Mouse (Mus musculus) skeletal muscle tissue, adult 2 months (tissue): ENCODE measurements around the gene Rec8.
A peak's percentile ranks its signal among the peaks of the same experiment; 100 is the strongest.

Source experiments
- DNase-seq: peaks from one replicate; pipeline ENCODE4 v3.0.0-alpha.2; 2012; ENCODE audit warnings: low read depth, low spot score

Gene Rec8

DNA sequence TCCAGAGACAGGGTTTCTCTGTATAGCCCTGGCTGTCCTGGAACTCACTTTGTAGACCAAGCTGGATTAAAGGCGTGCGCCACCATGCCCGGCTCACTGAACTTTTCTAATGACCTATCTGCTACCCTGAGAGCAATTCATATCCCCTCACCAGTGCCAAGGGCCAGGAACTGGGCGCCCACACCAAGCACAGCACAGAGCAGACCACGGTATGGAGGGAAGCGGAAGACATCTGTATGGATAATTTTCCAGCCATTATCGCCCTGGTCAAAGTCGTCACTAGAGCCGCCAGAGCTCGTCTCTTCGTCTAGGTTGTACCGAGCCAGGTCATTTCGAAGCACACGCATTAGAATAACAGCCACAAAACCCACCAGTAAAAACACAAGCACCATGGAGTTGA, 23.0 kb downstream of the Rec8 start:
- DNase-seq, result no peak

DNA sequence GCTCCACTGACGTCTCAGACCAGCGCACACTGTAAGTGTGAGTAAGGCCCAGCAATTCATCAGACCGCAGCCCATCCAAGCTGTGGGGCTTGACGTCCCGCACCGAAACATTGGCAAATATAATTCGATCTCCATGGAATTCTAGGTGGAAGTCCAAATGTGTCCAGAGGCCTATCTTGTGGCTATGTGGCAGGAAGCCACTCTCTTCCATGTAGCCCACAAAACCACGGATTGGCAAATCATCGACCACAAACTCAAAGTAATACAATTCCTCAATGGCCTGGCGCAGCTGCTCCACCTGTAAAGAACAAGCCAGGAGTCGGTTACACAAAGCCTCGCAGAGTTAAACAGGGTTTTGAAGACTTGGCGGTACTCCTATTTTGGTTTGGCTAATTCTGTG, 23.5 kb downstream of the Rec8 start:
- no peak for DNase-seq

DNA sequence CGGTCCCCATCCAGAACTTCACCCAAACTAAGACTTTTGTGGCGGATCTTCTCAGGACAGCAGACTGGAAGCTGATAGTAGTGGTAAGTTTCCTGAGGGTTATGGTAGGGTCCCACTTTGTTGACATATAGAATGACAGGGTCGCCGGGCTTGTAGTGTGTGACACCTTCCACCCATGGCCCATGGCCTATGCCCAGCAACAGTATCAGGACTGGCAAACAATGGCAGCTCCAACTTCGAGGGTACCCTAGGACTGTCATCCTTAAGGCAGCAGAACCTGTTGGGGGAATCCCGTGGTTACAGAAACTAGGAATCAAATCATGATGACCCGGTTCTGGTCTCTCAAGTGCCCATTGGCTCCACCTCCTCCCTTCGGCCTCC, 24.8 kb downstream of the Rec8 start:
- no peak for DNase-seq

DNA sequence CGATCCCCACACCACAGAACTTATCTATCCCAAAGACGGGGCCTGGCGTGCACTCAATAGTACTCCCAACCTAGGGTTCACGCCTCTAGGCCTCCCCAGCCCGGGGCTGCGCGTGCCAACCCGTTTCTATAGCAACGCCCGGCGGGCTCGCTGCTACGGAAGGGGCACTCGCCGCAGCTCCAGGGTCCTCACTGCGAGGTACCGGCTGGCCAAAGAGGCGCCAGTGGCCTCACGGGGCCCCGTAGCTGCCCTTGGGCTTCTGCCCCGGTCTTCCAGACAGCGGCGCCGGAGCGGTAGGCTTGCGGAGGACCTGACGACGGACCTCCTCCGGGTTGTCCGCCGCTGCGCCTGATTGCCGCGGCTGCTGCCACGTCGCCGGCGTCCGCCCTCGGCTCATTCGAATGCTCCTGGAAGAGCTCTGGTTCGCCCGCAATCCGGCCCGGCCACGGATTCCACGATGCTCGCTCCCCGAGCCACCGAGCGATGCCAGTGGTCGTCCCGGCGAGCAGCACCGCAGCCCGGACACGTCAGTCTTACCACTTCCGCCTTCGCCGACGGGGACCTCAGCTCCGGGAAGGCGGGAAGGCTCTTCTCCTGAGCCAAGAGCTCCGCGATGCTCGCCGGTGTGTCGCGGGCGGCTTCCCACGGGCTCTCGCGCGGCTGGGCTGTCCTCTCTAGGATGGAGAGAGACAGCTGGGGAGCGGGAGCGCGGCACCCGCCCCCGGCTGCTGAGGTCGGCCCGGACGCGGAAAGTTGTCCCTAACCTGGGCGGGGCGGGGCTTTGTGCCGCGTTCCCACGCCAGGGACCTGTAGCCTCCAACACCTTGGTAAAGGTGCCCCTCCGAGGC, 25.4 kb downstream of the Rec8 start, which contains the start of gene Tm9sf1:
Tm9sf1 (minus strand) TSS at position 747 of the 848 bp plus-strand sequence.
- peak; percentile 70 for DNase-seq

DNA sequence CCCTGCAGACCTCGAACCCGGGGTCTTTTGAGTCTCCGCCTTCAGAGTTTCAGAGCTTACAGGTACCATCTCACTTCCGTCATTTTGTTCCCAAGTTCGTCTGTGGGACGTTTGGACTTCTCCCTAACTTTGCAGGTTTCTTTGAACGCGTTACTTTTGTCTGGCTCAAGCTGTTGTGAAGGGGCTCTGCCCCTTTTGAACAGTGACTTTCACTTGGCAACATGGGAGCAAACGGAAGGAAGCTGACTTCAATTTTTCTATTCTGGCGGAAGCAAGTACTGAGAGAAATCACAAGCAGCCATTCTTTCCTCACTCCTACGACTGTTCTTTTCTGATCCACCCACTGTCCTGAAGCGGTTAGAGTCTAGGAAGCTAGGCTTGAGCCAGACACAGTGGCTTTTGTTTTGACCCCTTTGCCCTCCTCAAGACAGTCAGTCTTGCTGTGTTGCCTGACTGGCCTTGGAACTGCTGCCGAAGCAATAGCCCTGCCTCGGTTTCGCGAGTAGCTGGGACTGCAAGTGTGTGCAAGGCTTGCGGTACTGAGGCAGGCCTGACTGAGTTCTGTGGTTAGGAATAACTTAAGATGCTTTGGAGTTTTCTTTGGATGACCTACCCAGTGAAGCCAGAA, 26.5 kb downstream of the Rec8 start:
- DNase-seq, result no peak

DNA sequence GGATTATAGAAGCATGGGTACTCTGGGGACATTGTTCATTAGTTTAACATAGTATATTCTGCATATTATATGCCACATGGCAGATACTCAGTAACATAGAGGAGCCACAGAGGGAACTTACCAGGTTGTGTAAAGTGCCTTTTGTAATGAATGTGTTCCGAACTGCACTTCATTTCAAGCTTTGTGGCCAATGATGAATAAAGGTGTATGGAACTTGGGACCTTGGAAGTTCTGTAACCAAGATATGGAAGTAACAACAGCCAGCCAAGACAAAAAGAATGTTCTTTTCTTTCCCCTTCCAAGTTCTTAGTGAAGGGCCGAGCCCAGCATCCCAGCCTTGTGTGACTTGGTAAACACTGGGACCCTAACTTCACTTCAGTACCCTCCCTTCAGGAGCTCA, 32.0 kb downstream of the Rec8 start, which contains the start of gene Tssk4:
Tssk4 (plus strand) TSS at position 301 of the 400 bp plus-strand sequence.
- no peak for DNase-seq

DNA sequence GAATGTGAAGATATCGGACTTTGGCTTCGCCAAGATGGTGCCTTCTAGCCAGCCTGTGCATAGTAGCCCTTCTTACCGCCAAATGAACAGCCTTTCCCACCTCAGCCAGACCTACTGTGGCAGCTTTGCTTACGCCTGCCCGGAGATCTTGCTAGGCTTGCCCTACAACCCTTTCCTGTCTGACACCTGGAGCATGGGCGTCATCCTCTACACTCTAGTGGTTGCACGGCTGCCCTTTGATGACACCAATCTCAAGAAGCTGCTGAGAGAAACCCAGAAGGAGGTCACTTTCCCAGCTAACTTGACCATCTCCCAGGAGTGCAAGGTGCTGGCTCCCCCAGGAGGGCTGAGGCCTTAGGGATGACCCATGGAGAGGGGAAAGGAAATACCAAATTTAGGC, 33.7 kb downstream of the Rec8 start:
- DNase-seq, result no peak

DNA sequence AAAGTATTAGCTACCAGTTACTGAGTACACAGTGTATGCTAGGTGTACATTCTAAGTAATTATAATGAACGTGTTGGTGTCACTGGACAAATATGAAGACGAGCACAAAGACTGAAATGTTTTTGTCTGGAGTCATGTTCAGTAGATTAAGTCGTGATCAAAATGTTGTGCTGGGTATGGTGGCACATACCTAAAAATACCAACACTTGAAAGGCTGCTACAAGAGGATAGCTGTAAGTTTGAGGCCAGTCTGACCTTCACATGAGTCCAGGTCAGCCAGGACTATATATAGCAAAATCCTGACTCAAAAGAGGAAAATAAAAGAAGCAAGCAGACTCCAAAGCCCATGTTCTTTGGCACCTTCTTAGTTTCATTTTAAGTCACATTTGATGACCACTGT, 39.1 kb downstream of the Rec8 start:
- DNase-seq, result no peak

DNA sequence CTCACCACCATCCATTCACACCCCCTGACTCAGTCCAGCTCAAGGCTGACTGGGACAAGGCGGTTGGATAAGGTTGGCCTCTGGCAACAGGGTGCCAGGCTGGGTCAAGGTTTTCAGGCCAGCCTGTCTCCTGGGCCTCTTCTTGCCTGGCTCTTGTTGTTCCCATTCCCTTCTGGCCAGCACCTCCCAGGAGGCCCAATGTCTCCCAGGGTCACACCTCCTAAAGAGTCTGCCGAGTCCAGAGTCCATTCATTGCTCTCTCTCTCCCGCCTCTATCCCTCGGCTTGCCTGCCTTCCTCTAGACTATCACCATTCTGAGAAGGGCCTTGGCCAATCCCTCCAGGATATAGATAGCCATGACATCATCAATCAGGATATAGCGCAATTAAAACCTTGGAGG, 40.2 kb downstream of the Rec8 start:
- DNase-seq, result no peak

DNA sequence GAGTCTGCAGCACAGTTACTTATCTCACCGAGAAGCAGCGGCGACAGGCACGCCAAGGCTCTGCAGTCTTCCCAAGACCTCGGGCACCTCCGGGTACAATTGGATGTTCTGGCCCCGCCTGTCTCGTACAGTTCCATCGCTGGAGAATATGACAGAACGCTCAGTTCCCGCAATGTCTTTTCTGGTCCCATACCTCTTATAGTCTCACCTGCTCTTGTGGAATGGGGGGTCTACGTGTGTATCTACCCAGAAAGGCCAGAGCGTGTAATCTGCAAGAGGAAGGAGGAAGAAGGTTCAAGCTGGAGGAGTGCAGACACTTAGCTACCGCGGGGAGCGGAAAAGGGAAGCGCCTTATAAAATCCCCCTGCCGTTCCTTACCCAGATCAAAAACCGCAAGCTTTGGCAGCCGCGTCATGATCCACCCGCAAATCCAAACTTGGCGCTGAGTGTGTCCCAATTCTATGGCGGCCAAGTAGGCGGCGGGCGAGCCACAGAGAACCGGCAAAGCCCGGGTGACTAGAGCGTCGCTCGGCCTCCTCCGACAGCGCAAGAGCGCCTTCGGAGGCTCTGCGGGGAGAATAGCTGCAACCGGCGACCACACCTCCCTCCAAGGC, 42.2 kb downstream of the Rec8 start, which contains the start of gene Mdp1:
Mdp1 (minus strand) TSS at position 549 of the 614 bp plus-strand sequence.
- DNase-seq, result peak; percentile 59

DNA sequence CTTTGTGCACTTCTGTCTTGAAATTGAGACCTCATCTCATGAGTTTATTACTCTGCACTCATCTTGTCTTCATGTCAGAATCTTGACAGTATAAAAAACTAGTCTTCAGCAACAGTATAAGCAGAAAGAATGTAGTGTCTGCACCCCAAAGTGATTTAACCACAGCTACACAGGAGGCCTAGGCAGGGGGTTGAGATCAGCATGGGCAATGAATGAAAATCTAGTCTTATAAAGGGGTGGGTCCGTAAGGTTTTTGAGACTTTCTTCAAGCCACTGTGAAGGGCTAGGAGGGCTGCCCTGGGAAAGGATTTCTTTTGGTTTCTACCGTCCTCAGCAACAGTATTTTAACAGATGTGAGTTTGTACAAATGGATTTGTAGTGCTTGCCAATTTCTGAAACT, 42.8 kb downstream of the Rec8 start:
- no peak for DNase-seq

DNA sequence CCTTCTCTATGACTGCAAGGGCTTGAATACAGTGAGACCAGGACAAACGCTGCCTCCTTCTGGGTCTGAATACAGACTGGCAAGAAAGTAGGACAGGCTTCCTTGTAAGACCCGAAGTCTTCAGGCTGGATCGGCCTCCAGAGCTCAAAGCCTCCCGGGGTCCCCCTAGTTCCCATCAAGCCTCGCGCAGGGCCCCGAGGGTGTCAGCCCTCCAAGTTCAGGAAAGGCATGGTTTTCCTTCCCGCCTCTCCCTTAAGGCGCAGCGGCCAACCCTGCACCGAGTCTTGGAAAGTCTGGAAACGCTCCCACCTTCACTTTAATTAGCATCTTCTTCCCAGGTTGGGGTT, 53.6 kb downstream of the Rec8 start:
- no peak for DNase-seq

DNA sequence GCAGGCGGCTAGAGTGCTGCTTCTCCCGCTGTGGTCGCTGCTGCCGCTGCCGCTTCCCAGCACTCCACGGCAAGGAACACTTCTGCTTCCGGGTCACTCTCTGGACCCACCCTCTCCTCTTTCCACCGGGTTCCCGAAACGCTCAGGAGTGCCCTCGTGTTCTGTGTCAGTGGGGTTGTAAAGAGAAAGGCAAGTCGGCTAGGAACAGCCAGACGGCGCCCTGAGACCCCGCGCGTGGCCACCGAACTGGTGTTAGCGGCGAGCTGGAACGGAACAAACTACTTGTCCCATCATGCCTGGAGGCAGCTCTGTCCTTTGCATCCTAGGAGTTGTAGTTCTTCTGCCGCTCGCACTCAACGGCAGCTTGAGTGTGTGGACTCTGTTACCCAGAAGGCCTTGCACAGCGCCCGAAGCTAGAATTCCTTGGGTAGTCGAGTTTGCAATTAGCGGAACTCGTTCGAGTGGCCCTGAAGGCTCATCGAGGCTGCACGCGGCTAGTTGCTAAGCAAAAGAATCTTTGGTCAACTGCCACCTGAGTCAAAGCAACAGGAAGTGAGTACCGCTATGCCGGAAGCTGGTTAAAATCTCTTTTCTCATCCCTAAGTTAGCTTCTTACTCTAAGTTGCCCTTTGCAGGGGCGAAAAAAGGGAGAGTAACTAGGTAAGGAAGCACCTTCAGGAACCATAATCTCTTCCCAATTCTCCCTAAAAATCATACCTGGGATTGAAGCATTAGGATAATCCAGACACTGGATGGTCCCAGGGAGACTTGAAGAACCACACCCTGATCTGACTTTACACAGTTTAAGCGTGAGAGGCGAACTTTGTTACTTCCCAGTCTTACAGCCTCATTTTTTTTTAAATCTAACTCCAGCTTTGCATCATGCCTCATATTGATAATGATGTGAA, 54.2 kb downstream of the Rec8 start, which contains the start of the genes Gmpr2 and Nedd8:
Gmpr2 (plus strand) TSS at position 109 of the 908 bp plus-strand sequence.
Nedd8 (minus strand) TSS at position 292 of the 908 bp plus-strand sequence.
- DNase-seq, result peak; percentile 91

DNA sequence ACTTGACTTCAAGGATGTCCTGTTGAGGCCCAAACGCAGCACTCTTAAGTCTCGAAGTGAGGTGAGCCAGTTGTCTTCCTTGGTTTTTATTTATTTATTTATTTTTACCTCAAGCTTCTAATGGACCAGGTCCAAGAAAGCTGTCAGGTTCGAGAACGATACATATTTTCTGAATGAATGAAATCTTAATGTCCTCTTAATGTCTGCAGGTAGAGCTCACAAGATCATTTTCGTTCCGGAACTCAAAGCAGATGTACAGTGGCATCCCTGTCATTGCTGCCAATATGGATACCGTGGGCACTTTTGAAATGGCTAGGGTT, 54.9 kb downstream of the Rec8 start:
- no peak for DNase-seq
